Mouse (Mus musculus): ENCODE data around the gene Rbpj.

The Rbpj gene

DNA sequence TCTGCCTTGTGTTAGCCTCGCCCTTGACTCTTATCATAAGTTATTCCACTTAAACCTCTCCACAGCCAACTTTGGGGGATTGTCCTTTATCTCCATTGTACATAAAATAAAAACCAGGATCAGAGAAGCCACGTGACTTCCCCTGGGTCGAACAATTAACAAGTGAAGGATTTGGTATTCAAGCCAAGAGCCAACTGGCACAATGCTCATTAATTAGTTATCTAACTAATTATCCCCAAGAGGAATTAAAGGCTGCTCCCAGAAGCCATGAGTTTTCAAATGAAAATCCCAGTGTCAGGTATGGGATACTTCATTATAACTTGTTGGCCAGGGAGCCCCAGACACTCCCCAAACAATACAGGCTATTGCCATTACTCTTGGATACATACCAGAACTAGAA lies 218.0 kb downstream of the Rbpj start:
- DNase-seq: no peak

DNA sequence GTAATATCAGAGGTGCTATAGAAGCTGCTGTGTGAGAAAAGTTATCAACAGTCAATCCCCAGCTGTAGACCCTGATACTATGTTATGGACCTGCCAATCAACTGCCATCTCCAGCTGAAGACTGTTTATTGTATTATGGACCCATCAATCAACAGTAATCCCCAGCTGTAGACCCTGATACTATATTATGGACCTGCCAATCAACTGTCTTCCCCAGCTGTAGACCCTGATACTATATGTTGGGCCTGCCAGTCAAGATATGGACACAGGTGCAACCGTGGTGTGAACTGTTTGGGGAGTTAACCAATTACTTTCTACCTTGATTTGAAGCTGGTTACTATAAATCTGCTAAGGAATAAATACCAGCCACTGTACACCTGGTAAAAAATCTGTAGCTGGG lies 218.5 kb downstream of the Rbpj start:
- no peak for DNase-seq

DNA sequence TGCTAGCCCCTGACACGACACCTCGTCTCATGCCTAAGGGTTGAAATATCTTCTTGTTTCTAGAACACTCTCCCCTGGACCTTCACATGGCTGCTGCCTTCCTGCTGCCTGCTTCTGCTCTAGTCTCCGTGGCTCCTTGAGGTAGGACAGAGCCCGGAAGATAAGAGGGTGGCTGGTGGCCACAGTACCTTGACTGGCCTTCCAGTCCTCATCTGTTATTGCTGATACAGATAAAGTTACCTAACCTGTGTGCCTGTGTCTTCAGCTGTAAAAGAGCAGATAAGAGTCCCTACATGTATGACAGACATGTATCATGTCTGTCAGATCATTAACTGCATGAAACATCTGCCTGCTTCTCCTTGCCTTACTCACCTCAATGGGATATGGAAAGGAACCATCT lies 219.7 kb downstream of the Rbpj start:
- DNase-seq: no peak

DNA sequence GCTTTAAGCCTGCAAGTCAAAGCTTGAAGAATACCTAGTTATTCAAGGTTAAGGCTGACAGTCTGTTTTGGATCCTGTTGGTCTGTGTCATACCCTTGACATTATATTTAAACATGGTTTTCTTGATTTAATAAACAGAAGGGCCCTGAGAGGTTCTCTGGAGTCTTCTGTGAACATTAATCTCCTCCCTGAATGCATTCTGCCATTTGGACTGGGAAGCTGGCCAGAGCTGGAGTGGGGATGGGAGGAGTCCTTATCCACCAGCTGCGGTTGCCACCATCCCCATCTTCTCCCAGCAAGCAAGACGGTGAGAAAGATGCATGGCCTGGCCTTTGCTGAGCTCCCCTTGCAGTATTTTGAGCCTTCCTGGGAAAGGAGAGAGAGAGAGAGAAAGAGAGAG lies 220.4 kb downstream of the Rbpj start:
- no peak for DNase-seq

DNA sequence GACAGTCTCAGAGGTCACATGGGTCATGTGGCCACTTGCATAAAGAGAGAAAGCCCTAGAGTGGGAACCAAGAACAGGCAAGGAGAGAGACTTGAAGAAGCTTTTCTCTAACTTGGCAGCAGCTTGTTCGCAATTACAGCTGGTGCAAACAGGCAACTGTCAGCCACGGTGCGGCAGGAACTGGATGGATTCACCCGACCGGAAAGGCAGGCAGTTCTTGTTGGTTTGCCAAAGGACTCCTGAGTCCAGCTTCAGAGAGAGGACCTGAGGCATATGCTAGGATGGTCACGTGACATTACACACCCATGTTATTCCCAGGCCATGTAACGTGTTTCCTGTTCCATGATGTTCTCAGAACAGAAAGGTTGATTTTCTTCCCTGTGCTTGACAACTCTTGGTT lies 222.4 kb downstream of the Rbpj start:
- no peak for DNase-seq

DNA sequence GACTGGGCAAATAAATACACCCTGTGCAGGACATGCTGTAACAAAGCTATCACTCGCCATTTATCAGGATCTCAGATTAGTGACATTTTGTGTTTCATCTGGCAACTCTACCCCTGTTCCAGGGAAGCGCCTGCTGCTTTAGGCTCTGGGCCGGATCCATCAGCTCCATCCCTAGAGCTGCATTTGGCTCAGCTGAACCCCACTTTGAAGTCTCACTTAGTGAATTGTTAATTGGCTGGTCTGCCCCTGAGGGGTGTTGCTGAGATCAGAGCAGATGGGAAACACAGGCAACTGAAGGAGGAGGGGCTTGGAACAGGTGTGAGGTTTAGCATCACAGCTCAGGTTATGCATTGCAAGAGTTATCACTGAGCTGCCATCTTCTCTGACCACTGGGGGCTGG lies 225.6 kb downstream of the Rbpj start:
- DNase-seq: no peak

DNA sequence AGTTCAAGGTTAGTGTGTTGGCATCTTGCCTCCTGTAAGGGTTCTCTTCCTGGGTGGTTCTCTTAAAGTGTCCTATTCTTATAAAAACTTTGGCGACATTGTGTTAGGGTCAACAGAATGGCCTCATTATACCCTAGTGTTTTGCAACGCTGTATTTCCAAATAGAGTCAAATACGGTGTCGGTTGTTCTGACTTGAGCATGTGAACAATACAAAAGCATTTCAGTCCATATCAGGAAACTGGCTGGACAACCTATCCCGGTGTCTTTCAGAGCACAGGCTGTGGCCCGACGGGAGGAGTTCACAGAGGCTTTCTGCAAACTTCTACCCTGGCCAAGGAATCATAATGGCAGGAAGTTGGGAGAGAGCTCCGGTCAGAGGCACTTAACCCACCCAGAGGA lies 226.1 kb downstream of the Rbpj start:
- no peak for DNase-seq

DNA sequence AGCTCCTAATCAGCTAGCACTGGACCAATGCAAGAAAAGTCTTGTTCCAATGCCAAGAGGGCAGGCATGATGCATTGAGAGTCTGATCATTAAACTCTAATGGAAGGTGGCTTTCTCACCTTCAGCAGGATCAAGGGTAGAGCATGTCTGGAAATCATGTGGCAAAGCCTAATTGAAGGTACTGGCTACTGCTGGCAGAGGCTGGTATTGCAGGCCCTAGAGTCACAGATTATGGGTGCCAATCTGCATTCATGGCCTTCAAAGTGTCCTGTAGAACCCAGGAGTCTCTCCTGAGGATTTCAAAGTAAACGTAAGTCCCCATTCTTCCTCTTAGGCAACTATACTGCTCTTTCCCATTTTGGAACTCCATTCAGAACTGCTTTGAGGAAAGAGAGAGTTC lies 226.7 kb downstream of the Rbpj start:
- no peak for DNase-seq

DNA sequence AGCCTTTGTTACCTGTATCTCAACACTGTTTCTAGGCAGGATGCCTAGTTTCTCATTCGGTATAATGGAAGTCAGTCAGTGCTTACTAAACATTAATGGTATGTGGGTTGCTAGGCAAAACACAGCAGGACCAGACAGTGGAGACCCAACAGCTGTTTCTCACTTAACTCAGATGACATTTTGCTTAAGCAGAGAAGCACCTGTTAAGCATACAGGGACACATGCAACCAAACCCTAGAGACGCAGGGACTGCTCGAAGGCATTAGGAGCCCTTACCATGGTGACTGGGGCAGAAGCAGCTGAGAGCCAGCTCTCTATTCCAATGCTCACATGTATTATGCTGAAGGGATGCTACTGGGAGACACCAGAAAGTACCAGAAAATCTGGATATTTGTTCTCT lies 230.7 kb downstream of the Rbpj start:
- DNase-seq: no peak

DNA sequence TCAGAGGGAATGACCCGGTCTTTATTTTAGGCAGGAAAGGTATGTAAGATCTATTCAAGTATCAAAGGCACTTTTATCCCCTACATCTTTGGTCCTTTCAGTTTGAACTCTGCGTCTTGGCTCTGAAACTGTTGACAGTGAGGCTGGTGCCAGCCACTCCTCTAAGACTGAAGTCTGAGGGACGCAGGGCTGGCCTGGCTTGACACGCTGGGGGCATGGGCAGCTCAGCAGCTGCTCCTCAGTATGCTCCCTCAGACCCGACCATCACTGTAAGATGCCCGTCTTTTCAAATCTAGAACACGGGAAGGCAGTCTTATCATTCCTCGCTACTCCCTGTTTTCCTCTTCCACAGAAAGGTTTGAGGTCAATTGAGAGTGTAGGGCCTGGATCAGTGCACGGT lies 231.8 kb downstream of the Rbpj start:
- DNase-seq: no peak

DNA sequence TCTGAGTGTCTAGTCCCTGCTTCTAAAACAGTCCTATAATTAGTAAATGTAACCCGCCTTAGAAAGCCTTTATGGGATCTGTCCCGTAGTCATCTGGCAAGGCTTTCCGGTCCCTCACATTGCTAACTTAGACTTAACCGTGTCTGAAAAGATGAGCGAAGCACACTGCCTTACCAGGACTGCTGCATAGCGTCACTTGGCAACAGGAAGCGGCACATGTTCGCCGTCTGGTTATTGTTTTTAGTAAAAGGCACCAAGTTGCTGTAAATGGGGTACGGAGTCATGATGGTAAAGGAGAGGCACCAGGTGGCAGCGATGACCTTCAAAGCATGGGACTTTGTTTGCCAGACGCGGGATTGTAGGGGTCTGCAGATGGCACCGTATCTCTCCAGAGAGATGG lies 236.7 kb downstream of the Rbpj start:
- DNase-seq: no peak
